Mouse (Mus musculus) common myeloid progenitor, adult 5-6 weeks (primary cell): ENCODE measurements around the gene Syt2. TPM values are rescaled to one million over a fixed set of nuclear protein-coding genes. Genes with fewer than 3 reads are reported as not detected.

Source experiments
- ATAC-seq: replicated peaks from 2 replicates; pipeline ENCODE4 v1.8.0; 2016; ENCODE audit warnings: low read depth, mild to moderate bottlenecking, moderate TSS enrichment, inconsistent platforms; ENCODE audit not compliant: poor library complexity, severe bottlenecking
- total RNA-seq: library from RNA; stranded (forward); fragments of 200-1000, 187-1606 nt; gene quantifications from 2 replicates; pipeline ENCODE4 v1.2.3, GENCODE M21; 2017

Gene Syt2
- total RNA-seq, 1 experiment from 2014 or later = 0.05 TPM

GRCm38 (mm10) chr1:134645408-134646200, 873 bp upstream of the Syt2 start:
- no peak for ATAC-seq

GRCm38 (mm10) chr1:134646963-134647282, 446 bp downstream of the Syt2 start:
- no peak for ATAC-seq

GRCm38 (mm10) chr1:134647591-134647990, 1.1 kb downstream of the Syt2 start:
- no peak for ATAC-seq

- no peak for ATAC-seq
Observed at GRCm38 (mm10) chr1:134650816-134651215, 4.3 kb downstream of the Syt2 start.

GRCm38 (mm10) chr1:134651268-134651850, 4.9 kb downstream of the Syt2 start:
- ATAC-seq = peak; percentile 90

- ATAC-seq = peak; percentile 35
Observed at GRCm38 (mm10) chr1:134651851-134652398, 5.4 kb downstream of the Syt2 start.

- ATAC-seq = no peak
Observed at GRCm38 (mm10) chr1:134653603-134654257, 7.3 kb downstream of the Syt2 start.

- ATAC-seq = no peak
Observed at GRCm38 (mm10) chr1:134658841-134659240, 12.4 kb downstream of the Syt2 start.

- no peak for ATAC-seq
Observed at GRCm38 (mm10) chr1:134660163-134660562, 13.7 kb downstream of the Syt2 start.

- ATAC-seq = peak; percentile 71
Observed at GRCm38 (mm10) chr1:134671234-134672070, 25.0 kb downstream of the Syt2 start.

- ATAC-seq = peak; percentile 58
Observed at GRCm38 (mm10) chr1:134674312-134674711, 27.8 kb downstream of the Syt2 start.

GRCm38 (mm10) chr1:134679445-134679844, 33.0 kb downstream of the Syt2 start:
- ATAC-seq = peak; percentile 99

- ATAC-seq = 0 out of 2 replicates have a peak, but pooled peaks have one; percentile 29
Observed at GRCm38 (mm10) chr1:134680617-134681016, 34.1 kb downstream of the Syt2 start.

- no peak for ATAC-seq
Observed at GRCm38 (mm10) chr1:134682460-134682859, 36.0 kb downstream of the Syt2 start.

GRCm38 (mm10) chr1:134686834-134687421, 40.5 kb downstream of the Syt2 start:
- no peak for ATAC-seq

GRCm38 (mm10) chr1:134696302-134696701, 49.8 kb downstream of the Syt2 start:
- no peak for ATAC-seq

GRCm38 (mm10) chr1:134697073-134697472, 50.6 kb downstream of the Syt2 start:
- no peak for ATAC-seq

- ATAC-seq = no peak
Observed at GRCm38 (mm10) chr1:134697522-134698250, 51.2 kb downstream of the Syt2 start.

GRCm38 (mm10) chr1:134698486-134698885, 52.0 kb downstream of the Syt2 start:
- no peak for ATAC-seq
